Mouse (Mus musculus) lung, adult 2 months (tissue): ENCODE measurements around the gene Gas6. TPM values are rescaled to one million over a fixed set of nuclear protein-coding genes. Genes with fewer than 3 reads are reported as not detected.
A peak's percentile ranks its signal among the peaks of the same experiment; 100 is the strongest.

ENCODE experiments used
- DNase-seq: peaks from one replicate; pipeline ENCODE4 v3.0.0; 2022
- H3K4me1 ChIP-seq: fragments of 200-500 bp; 2 replicates; pipeline ENCODE4 v1.6.1; 2011; ENCODE audit warnings: low read length; ENCODE audit not compliant: control insufficient read depth, insufficient read depth
- H3K4me3 ChIP-seq: fragments of 200-500 bp; replicated peaks from 2 replicates; pipeline ENCODE3; 2011; ENCODE audit warnings: low read depth, mild to moderate bottlenecking, control low read depth, low read length; ENCODE audit errors: extremely low read depth
- CTCF ChIP-seq: fragments of 200-500 bp; IDR thresholded peaks from 2 replicates; pipeline ENCODE4 v1.5.1; 2011; ENCODE audit warnings: mild to moderate bottlenecking, low read length, control low read depth; ENCODE audit not compliant: insufficient read depth
- POLR2A ChIP-seq: fragments of 200-500 bp; IDR thresholded peaks from 2 replicates; pipeline ENCODE4 v1.6.1; 2011; ENCODE audit warnings: low read depth, mild to moderate bottlenecking, control low read depth, low read length, borderline replicate concordance; ENCODE audit errors: extremely low read depth
- WGBS: fragments of 180-500 bp; shearing (Covaris S2); methylation state at CpG from one replicate; pipeline ENCODE4 v1.1.7; 2018; 5-methylcytosine and 5-hydroxymethylcytosine counted together
- polyA plus RNA-seq: library from polyadenylated mRNA; depleted of rRNA; stranded (reverse); fragments of >200 nt; gene quantifications from 2 replicates; pipeline ENCODE4 v1.2.3, GENCODE M21; 2012

Gas6 gene
- polyA plus RNA-seq, 1 experiment, result 264 TPM

- no peaks in the 10 kb centered on the region for H3K4me1 ChIP-seq
- 80% methylated on average over 11 of the region's 11 CpGs for WGBS
- no peak for DNase-seq
- no peak for TF ChIP-seq CTCF
- TF ChIP-seq POLR2A, result no peak
- H3K4me3 ChIP-seq, result no peak overlapping the region
Observed at GRCm38 (mm10) chr8:13471484-13471883, 22.8 kb downstream of the Gas6 start.

- no peak for DNase-seq
- TF ChIP-seq CTCF, result no peak
- no peak for TF ChIP-seq POLR2A
- no peak overlapping the region for H3K4me3 ChIP-seq
- 78% methylated on average over 9 of the region's 9 CpGs for WGBS
- H3K4me1 ChIP-seq, result no peaks in the 10 kb centered on the region
Observed at GRCm38 (mm10) chr8:13468737-13469136, 25.6 kb downstream of the Gas6 start.

GRCm38 (mm10) chr8:13466989-13467388 lies 27.3 kb downstream of the Gas6 start:
- TF ChIP-seq POLR2A, result no peak
- peak; percentile 53 for TF ChIP-seq CTCF
- 67% methylated on average over 5 of the region's 5 CpGs for WGBS
- Histone ChIP-seq H3K4me3 (no peak overlapping the region), H3K4me1 (no peaks in the 10 kb centered on the region; the same call in 1 of the 2 replicates)
- DNase-seq, result no peak

- 63% methylated on average over 7 of the region's 7 CpGs for WGBS
- TF ChIP-seq POLR2A (no peak), CTCF (no peak)
- H3K4me1 ChIP-seq, result peaks cover 5% of the 10 kb centered on the region
- H3K4me3 ChIP-seq, result no peak overlapping the region
- DNase-seq, result no peak
Observed at GRCm38 (mm10) chr8:13465324-13465723, 29.0 kb downstream of the Gas6 start.

- H3K4me1 ChIP-seq, result peaks cover 5% of the 10 kb centered on the region
- H3K4me3 ChIP-seq, result no peak overlapping the region
- 23% methylated on average over 10 of the region's 10 CpGs for WGBS
- peak; percentile 83 for DNase-seq
- TF ChIP-seq CTCF (no peak), POLR2A (no peak)
Observed at GRCm38 (mm10) chr8:13462392-13462791, 31.9 kb downstream of the Gas6 start.

GRCm38 (mm10) chr8:13461843-13462242 lies 32.4 kb downstream of the Gas6 start:
- no peak overlapping the region for H3K4me3 ChIP-seq
- peaks cover 5% of the 10 kb centered on the region for H3K4me1 ChIP-seq
- peak; percentile 70 for DNase-seq
- TF ChIP-seq CTCF (peak; percentile 75), POLR2A (no peak)
- WGBS, result 39% methylated on average over 4 of the region's 4 CpGs

- no peak for TF ChIP-seq POLR2A
- no peak for TF ChIP-seq CTCF
- no peak overlapping the region for H3K4me3 ChIP-seq
- no peak for DNase-seq
- peaks cover 5% of the 10 kb centered on the region for H3K4me1 ChIP-seq
- 62% methylated on average over 17 of the region's 17 CpGs for WGBS
Observed at GRCm38 (mm10) chr8:13461085-13461765, 33.1 kb downstream of the Gas6 start.

- WGBS, result 86% methylated on average over 4 of the region's 4 CpGs
- no peak for DNase-seq
- TF ChIP-seq CTCF, result no peak
- TF ChIP-seq POLR2A, result no peak
- peaks cover 5% of the 10 kb centered on the region for H3K4me1 ChIP-seq
- no peak overlapping the region for H3K4me3 ChIP-seq
Observed at GRCm38 (mm10) chr8:13459431-13459830, 34.9 kb downstream of the Gas6 start.

GRCm38 (mm10) chr8:13455295-13455694 lies 39.0 kb downstream of the Gas6 start:
- peak; percentile 67 for DNase-seq
- 14% methylated on average over 2 of the region's 2 CpGs for WGBS
- no peak for TF ChIP-seq POLR2A
- TF ChIP-seq CTCF, result peak; percentile 87
- Histone ChIP-seq H3K4me3 (no peak overlapping the region), H3K4me1 (no peaks in the 10 kb centered on the region)
